Mouse (Mus musculus): ENCODE results near the gene Brinp3. TPM values are rescaled to one million over a fixed set of nuclear protein-coding genes. Genes with fewer than 3 reads are reported as not detected.
A peak's percentile ranks its signal among the peaks of the same experiment; 100 is the strongest.

Gene Brinp3
- 0.12 and 0.39 TPM in 2 replicates for polyA plus RNA-seq (2016; fragmentation: Nextera tagmentation; extraction: Ambion mirVana)

DNA sequence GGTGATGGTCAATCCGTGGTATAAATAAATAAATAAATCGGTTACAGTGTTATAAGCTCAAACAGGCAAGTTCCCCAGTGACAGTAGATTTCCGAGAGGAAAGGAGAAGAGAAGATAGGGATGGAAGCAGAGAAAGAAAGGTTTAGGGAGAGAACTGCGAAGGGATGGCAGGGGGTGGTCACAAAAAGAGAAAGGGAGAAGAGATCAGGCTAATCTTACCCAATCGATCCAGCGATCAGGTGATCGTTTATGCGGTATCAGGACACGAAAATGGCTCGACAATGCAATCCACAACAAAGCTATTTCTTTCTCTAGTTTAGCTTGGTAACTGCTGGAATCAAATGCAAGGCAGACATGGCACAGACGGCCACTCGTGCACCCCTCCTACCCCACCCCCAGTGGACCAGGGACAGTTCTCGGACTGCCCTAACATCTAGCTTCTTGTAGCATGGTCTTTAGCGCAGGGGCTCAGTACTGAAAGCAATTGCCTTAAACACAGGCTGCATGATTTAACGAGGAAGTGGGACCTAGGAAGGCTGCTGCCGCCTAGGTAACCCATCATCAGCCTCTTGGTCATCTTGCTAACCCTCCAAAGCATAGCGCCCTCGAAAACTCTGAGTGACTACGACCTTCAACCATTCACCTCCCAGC lies at the start of gene Brinp3:
TSS of gene Brinp3 (plus strand) at position 80 of the 651 bp plus-strand sequence.
- Histone ChIP-seq H3K9me3 (no peaks in the 10 kb centered on the region), H3K4me3 (peak within 1 kb of the TSS; percentile 51), H3K27me3 (ENCODE audit: insufficient read depth, poor library complexity, severe bottlenecking) (peaks cover 49% of the 10 kb centered on the region), H3K27ac (no peak within 1 kb of the TSS), H3K4me1 (replicated peaks) (peaks cover 26% of the 10 kb centered on the region; the same call in 1 of the 2 replicates), H3K36me3 (no peaks in the 10 kb centered on the region)
- WGBS, result 2% methylated on average over 19 of the region's 19 CpGs
- DNase-seq (ENCODE audit: low spot score), result peak; percentile 28

GRCm38 (mm10) chr1:146494221-146494620 lies 339 bp upstream of the Brinp3 start:
- Histone ChIP-seq H3K27ac (no peak overlapping the region), H3K4me3 (peak overlapping the region; percentile 51), H3K4me1 (replicated peaks) (peaks cover 26% of the 10 kb centered on the region; the same call in 1 of the 2 replicates), H3K9me3 (no peaks in the 10 kb centered on the region), H3K27me3 (ENCODE audit: insufficient read depth, poor library complexity, severe bottlenecking) (peaks cover 49% of the 10 kb centered on the region), H3K36me3 (no peaks in the 10 kb centered on the region)
- 15% methylated on average over 7 of the region's 7 CpGs for WGBS
- DNase-seq (ENCODE audit: low spot score), result no peak

DNA sequence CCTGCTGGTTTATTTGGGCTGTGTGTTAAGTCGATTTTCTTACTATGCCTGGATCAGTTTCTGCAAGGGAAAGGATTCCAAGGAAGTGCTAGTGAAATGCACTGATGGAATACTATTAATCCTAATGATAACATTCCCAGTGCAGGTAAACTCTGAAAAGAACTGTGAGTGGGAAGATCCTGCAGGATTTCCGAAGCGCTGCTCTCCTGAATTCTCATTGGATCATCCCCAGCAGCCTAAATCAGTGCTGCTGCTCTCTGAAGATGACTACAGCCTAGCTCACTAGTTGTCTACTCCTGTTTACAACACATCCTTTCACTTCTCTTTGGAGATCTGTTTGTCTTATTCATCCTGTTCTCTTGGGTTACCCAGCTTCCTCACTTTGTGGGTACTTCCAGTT lies 826 bp downstream of the Brinp3 start:
- no peaks in the 10 kb centered on the region for H3K9me3 ChIP-seq
- 2% methylated on average over 3 of the region's 3 CpGs for WGBS
- no peak overlapping the region for H3K27ac ChIP-seq
- H3K4me1 ChIP-seq (replicated peaks), result peaks cover 26% of the 10 kb centered on the region; the same call in 1 of the 2 replicates
- peak overlapping the region; percentile 51 for H3K4me3 ChIP-seq
- DNase-seq (ENCODE audit: low spot score), result no peak
- H3K36me3 ChIP-seq, result no peaks in the 10 kb centered on the region
- peaks cover 49% of the 10 kb centered on the region for H3K27me3 ChIP-seq (ENCODE audit: insufficient read depth, poor library complexity, severe bottlenecking)

DNA sequence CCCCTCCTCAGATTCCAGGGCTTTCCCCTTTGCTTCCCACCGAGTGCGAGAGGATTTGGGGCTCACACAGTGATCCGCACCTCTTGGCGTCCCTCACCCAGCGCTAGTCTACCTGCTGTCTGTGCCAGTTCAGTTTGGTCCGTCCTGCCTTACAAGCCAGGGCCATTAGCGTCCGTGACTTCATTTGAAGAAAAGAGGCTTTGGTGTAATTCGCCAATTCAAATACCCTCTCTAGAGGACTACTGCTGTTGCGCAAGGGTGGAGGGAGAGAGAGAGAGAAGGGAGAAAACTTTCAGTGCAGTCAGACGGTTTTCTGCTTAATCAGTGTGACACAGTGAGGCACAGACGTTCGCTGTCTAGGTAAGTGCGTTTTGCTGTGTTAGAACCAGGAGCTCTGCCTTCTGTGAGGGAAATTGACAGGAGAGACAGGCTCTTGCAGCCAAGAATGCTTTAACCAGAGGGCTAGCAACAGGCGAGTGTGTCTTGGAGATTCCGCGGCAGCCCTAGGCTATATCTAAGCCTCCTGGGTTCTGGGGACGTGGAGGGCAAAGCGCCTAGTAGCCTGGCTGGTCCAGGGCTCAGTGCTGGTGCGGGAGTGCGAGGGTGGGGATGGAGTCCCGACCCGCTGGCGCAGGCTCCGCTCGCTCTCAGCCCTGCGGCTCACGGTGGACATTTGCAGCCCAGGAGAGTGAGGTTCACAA lies 3.0 kb downstream of the Brinp3 start:
- H3K27ac ChIP-seq, result peak overlapping the region; percentile 59
- WGBS, result under 1% methylated on average over 28 of the region's 28 CpGs
- H3K36me3 ChIP-seq, result no peaks in the 10 kb centered on the region
- peak overlapping the region; percentile 62 for H3K4me3 ChIP-seq
- DNase-seq (ENCODE audit: low spot score), result peak; percentile 67
- peaks cover 49% of the 10 kb centered on the region for H3K27me3 ChIP-seq (ENCODE audit: insufficient read depth, poor library complexity, severe bottlenecking)
- H3K4me1 ChIP-seq (replicated peaks), result peaks cover 26% of the 10 kb centered on the region; the same call in 1 of the 2 replicates
- H3K9me3 ChIP-seq, result no peaks in the 10 kb centered on the region

GRCm38 (mm10) chr1:146498085-146498779 lies 3.7 kb downstream of the Brinp3 start:
- peaks cover 49% of the 10 kb centered on the region for H3K27me3 ChIP-seq (ENCODE audit: insufficient read depth, poor library complexity, severe bottlenecking)
- under 1% methylated on average over 16 of the region's 16 CpGs for WGBS
- H3K4me1 ChIP-seq (replicated peaks), result peaks cover 26% of the 10 kb centered on the region; the same call in 1 of the 2 replicates
- peak overlapping the region; percentile 59; the same call in 1 of the 2 replicates for H3K27ac ChIP-seq
- H3K36me3 ChIP-seq, result no peaks in the 10 kb centered on the region
- peak overlapping the region; percentile 62 for H3K4me3 ChIP-seq
- peak; percentile 47 for DNase-seq (ENCODE audit: low spot score)
- H3K9me3 ChIP-seq, result no peaks in the 10 kb centered on the region

- Histone ChIP-seq H3K27ac (no peak overlapping the region), H3K9me3 (no peaks in the 10 kb centered on the region), H3K4me3 (peak overlapping the region; percentile 62), H3K36me3 (no peaks in the 10 kb centered on the region), H3K27me3 (ENCODE audit: insufficient read depth, poor library complexity, severe bottlenecking) (peaks cover 46% of the 10 kb centered on the region), H3K4me1 (replicated peaks) (peaks cover 26% of the 10 kb centered on the region; the same call in 1 of the 2 replicates)
- no peak for DNase-seq (ENCODE audit: low spot score)
- 0% methylated on average over 1 of the region's 1 CpGs for WGBS
Measured at GRCm38 (mm10) chr1:146498780-146499114, 4.2 kb downstream of the Brinp3 start.

DNA sequence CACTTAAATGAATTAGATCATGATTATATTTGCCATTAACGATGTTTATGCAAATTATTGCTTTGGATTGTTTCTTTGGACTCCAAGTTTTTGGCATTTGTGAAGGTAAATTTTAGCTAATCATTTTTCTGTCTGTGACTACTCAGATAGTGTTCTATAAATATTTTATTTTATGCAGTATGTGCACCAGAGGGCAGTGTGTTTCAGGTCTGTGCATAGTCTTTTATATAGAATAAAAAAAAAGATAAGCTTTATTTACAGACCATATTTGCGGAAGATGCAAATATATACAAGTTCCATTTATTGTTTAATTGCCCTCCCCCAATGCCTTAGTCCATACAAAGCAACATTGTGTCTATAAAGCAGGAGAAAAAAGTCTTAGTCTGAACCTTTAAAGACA lies 20.8 kb downstream of the Brinp3 start:
- no peaks in the 10 kb centered on the region for H3K9me3 ChIP-seq
- H3K4me3 ChIP-seq, result no peak overlapping the region
- 82% methylated on average over 2 of the region's 2 CpGs for WGBS
- H3K27ac ChIP-seq, result no peak overlapping the region
- H3K27me3 ChIP-seq (ENCODE audit: insufficient read depth, poor library complexity, severe bottlenecking), result no peaks in the 10 kb centered on the region
- no peaks in the 10 kb centered on the region for H3K4me1 ChIP-seq (replicated peaks)
- DNase-seq (ENCODE audit: low spot score), result no peak
- no peaks in the 10 kb centered on the region for H3K36me3 ChIP-seq

DNA sequence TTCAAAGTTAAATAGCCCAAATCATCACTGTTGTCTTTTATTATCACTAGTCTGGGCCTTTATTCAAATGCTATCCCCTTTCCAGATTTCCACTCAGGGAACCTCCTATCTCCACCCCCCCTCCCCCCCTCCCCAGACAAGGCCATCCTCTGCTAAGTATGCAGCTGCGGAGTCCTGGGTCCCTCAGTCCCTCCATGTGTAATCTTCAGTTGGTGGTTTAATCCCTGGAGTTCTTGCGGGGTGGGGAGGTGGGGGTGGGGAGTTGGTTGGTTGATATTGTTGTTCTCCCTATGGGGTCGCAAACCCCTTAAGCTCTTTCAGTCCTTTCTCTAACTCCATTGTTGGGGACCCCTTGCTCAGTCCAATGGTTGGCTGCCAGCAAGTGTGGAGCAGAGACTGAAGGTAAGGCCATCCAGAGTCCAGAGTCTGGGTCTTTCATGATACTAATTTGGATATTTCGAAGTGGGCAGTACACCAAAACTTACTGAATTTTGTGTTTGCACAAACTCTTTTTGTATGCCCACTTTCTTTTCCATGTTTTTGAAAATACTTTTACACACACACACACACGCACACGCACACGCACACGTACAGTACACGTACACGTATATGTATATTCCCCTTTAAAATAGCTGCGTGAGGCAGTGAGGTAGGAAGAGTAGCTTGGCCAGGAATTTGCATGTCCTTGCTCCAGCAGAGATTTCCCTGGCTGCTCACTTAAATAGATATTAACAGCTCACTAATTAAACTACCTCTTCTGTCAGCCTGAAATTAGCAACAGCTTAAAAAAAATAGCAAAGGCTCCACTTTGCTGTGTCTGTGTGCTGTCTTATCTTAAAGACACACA lies 29.4 kb downstream of the Brinp3 start:
- Histone ChIP-seq H3K36me3 (no peaks in the 10 kb centered on the region), H3K9me3 (no peaks in the 10 kb centered on the region), H3K4me1 (replicated peaks) (no peaks in the 10 kb centered on the region), H3K27me3 (ENCODE audit: insufficient read depth, poor library complexity, severe bottlenecking) (no peaks in the 10 kb centered on the region), H3K27ac (no peak overlapping the region), H3K4me3 (no peak overlapping the region)
- no peak for DNase-seq (ENCODE audit: low spot score)
- WGBS, result 68% methylated on average over 11 of the region's 11 CpGs

GRCm38 (mm10) chr1:146528572-146528971 lies 34.0 kb downstream of the Brinp3 start:
- Histone ChIP-seq H3K4me3 (no peak overlapping the region), H3K27ac (no peak overlapping the region), H3K9me3 (no peaks in the 10 kb centered on the region), H3K4me1 (replicated peaks) (no peaks in the 10 kb centered on the region), H3K36me3 (no peaks in the 10 kb centered on the region), H3K27me3 (ENCODE audit: insufficient read depth, poor library complexity, severe bottlenecking) (no peaks in the 10 kb centered on the region)
- no peak for DNase-seq (ENCODE audit: low spot score)

GRCm38 (mm10) chr1:146546847-146547428 lies 52.4 kb downstream of the Brinp3 start:
- Histone ChIP-seq H3K9me3 (no peaks in the 10 kb centered on the region), H3K36me3 (no peaks in the 10 kb centered on the region), H3K27me3 (ENCODE audit: insufficient read depth, poor library complexity, severe bottlenecking) (no peaks in the 10 kb centered on the region), H3K4me1 (replicated peaks) (no peaks in the 10 kb centered on the region), H3K27ac (no peak overlapping the region), H3K4me3 (no peak overlapping the region)
- no peak for DNase-seq (ENCODE audit: low spot score)
- 81% methylated on average over 2 of the region's 2 CpGs for WGBS

DNA sequence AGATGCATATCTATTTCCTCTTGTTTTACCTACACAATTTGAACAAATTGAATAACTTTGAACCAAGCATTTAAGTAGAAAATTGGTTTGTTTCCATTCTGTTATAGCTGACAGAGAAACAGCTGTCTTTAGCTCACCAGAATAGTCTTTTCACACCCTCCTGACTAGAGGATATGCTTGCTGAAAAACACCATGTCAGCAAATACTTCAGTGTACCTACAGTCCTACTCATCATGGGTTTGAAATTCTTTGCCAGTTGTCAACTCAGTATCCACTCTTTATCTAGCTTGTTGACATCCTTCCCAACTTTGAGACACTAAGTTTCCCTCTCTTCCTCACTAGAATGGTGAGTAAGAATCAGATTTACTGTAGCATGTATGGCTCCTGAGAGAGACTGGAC lies 62.4 kb downstream of the Brinp3 start:
- no peaks in the 10 kb centered on the region for H3K36me3 ChIP-seq
- no peak overlapping the region for H3K27ac ChIP-seq
- H3K27me3 ChIP-seq (ENCODE audit: insufficient read depth, poor library complexity, severe bottlenecking), result no peaks in the 10 kb centered on the region
- no peak for DNase-seq (ENCODE audit: low spot score)
- no peaks in the 10 kb centered on the region for H3K9me3 ChIP-seq
- no peak overlapping the region for H3K4me3 ChIP-seq
- no peaks in the 10 kb centered on the region for H3K4me1 ChIP-seq (replicated peaks)

DNA sequence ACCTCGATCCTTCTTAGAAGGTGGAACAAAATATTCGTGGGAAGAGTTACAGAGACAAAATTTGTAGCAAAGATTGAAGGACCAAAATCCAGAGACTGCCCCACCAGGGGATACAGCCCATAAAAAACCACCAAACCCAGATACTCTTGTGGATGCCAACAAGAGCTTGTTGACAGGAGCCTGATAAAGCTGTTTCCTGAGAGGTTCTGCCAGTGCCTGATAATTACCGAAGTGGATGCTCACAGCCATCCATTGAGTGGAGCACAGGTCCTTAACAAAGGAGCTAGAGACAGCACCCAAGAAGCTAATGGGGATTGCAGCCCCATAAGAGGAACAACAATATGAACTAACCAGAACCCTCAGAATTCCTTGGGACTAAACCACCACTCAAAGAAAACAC lies 67.6 kb downstream of the Brinp3 start:
- Histone ChIP-seq H3K9me3 (no peaks in the 10 kb centered on the region), H3K4me3 (no peak overlapping the region), H3K4me1 (replicated peaks) (no peaks in the 10 kb centered on the region), H3K36me3 (no peaks in the 10 kb centered on the region), H3K27ac (no peak overlapping the region), H3K27me3 (ENCODE audit: insufficient read depth, poor library complexity, severe bottlenecking) (no peaks in the 10 kb centered on the region)
- WGBS, result 87% methylated on average over 3 of the region's 3 CpGs
- DNase-seq (ENCODE audit: low spot score), result no peak

Data from hindbrain, embryonic 10.5 days (tissue).